Mouse (Mus musculus) T-helper 17 cell (primary cell): Measurements from ENCODE around the gene Amotl1.

Experiments used
- in situ Hi-C, 2 experiments: fragments of 300-600 bp; cut with MboI, MseI; formaldehyde crosslinking; loops; 1 replicate in 1 of 2; 2 replicates in 1 of 2; pipeline ENCODE4 v1.15.1; 2025; ENCODE audit warnings: high pct_unique_total_duplicates in 2 of 2

Gene Amotl1

GRCm38 (mm10) chr9:14642251-14643021 is 2.4 kb downstream of the Amotl1 start:
- in situ Hi-C loops = no loop called here

GRCm38 (mm10) chr9:14641310-14642067 is 3.4 kb downstream of the Amotl1 start:
- in situ Hi-C loops = no loop called here

GRCm38 (mm10) chr9:14636244-14636643 is 8.6 kb downstream of the Amotl1 start:
- in situ Hi-C loops = no loop called here

GRCm38 (mm10) chr9:14635551-14635950 is 9.3 kb downstream of the Amotl1 start:
- in situ Hi-C loops = no loop called here

- in situ Hi-C loops = no loop called here
Observed at GRCm38 (mm10) chr9:14634155-14634554, 10.7 kb downstream of the Amotl1 start.

- in situ Hi-C loops = no loop called here
Observed at GRCm38 (mm10) chr9:14632365-14633163, 12.3 kb downstream of the Amotl1 start.

GRCm38 (mm10) chr9:14631729-14632128 is 13.1 kb downstream of the Amotl1 start:
- in situ Hi-C loops = no loop called here

- in situ Hi-C loops = no loop called here
Observed at GRCm38 (mm10) chr9:14627525-14627924, 17.3 kb downstream of the Amotl1 start.

- in situ Hi-C loops = no loop called here
Observed at GRCm38 (mm10) chr9:14625961-14626360, 18.9 kb downstream of the Amotl1 start.

GRCm38 (mm10) chr9:14625024-14625423 is 19.8 kb downstream of the Amotl1 start:
- in situ Hi-C loops = no loop called here

- in situ Hi-C loops = no loop called here
Observed at GRCm38 (mm10) chr9:14623928-14624327, 20.9 kb downstream of the Amotl1 start.

- in situ Hi-C loops = no loop called here
Observed at GRCm38 (mm10) chr9:14623250-14623649, 21.6 kb downstream of the Amotl1 start.

- in situ Hi-C loops = no loop called here
Observed at GRCm38 (mm10) chr9:14622848-14623247, 22.0 kb downstream of the Amotl1 start.

GRCm38 (mm10) chr9:14620107-14620506 is 24.7 kb downstream of the Amotl1 start:
- in situ Hi-C loops = no loop called here

GRCm38 (mm10) chr9:14614931-14615880 is 29.6 kb downstream of the Amotl1 start:
- in situ Hi-C loops = no loop called here

- in situ Hi-C loops = no loop called here
Observed at GRCm38 (mm10) chr9:14614205-14614930, 30.5 kb downstream of the Amotl1 start.

- in situ Hi-C loops = no loop called here
Observed at GRCm38 (mm10) chr9:14613308-14614204, 31.3 kb downstream of the Amotl1 start.

GRCm38 (mm10) chr9:14612588-14612987 is 32.3 kb downstream of the Amotl1 start:
- in situ Hi-C loops = no loop called here

GRCm38 (mm10) chr9:14608521-14608920 is 36.3 kb downstream of the Amotl1 start:
- in situ Hi-C loops = no loop called here
